Mouse (Mus musculus) small intestine, adult 2 months (tissue): ENCODE data around the gene Nadk. TPM values are rescaled to one million over a fixed set of nuclear protein-coding genes. Genes with fewer than 3 reads are reported as not detected.

ENCODE experiments used
- H3K27ac ChIP-seq: fragments of 200-500 bp; 2 replicates; pipeline ENCODE4 v1.5.1; 2012; ENCODE audit warnings: low read depth, low read length, control low read depth, inconsistent platforms; ENCODE audit not compliant: insufficient read depth
- H3K27me3 ChIP-seq: fragments of 200-500 bp; 2 replicates; pipeline ENCODE4 v1.6.1; 2012; ENCODE audit warnings: mild to moderate bottlenecking, moderate library complexity, low read length, inconsistent platforms; ENCODE audit not compliant: control insufficient read depth, insufficient read depth
- H3K36me3 ChIP-seq: fragments of 200-500 bp; 2 replicates; pipeline ENCODE4 v1.6.1; 2012; ENCODE audit warnings: mild to moderate bottlenecking, low read length, control low read depth, inconsistent platforms; ENCODE audit not compliant: control insufficient read depth, insufficient read depth
- H3K4me1 ChIP-seq: fragments of 200-500 bp; 2 replicates; pipeline ENCODE4 v1.6.1; 2012; ENCODE audit warnings: low read length, inconsistent platforms, mixed read lengths; ENCODE audit not compliant: control insufficient read depth, insufficient read depth, insufficient read length
- H3K4me3 ChIP-seq: fragments of 200-500 bp; 2 replicates; pipeline ENCODE4 v1.5.1; 2012; ENCODE audit warnings: low read depth, mild to moderate bottlenecking, control low read depth, inconsistent platforms, low read length, moderate library complexity
- CTCF ChIP-seq: fragments of 200-500 bp; IDR thresholded peaks from 2 replicates; pipeline ENCODE4 v1.5.1; 2012; ENCODE audit warnings: low read depth, mild to moderate bottlenecking, control low read depth, inconsistent platforms, low read length, moderate library complexity, mixed read lengths; ENCODE audit not compliant: insufficient replicate concordance, insufficient read length; ENCODE audit errors: extremely low read depth
- POLR2A ChIP-seq: fragments of 200-500 bp; IDR thresholded peaks from 2 replicates; pipeline ENCODE4 v1.6.1; 2012; ENCODE audit warnings: low read depth, mild to moderate bottlenecking, control low read depth, inconsistent platforms, low read length, moderate library complexity
- WGBS: fragments of 180-500 bp; shearing (Covaris S2); methylation state at CpG from one replicate; pipeline ENCODE4 v1.1.7; 2018; 5-methylcytosine and 5-hydroxymethylcytosine counted together
- polyA plus RNA-seq: library from polyadenylated mRNA; depleted of rRNA; stranded (reverse); fragments of >200 nt; gene quantifications from 2 replicates; pipeline ENCODE4 v1.2.3, GENCODE M21; 2012; rRNA removed

Nadk gene
- 76.8 and 135 TPM in 2 replicates for polyA plus RNA-seq

- H3K4me3 ChIP-seq = peak within 1 kb of the TSS; percentile 60
- H3K27me3 ChIP-seq = no peaks in the 10 kb centered on the region
- H3K4me1 ChIP-seq = peaks cover 18% of the 10 kb centered on the region; the same call in 1 of the 2 replicates
- peak within 1 kb of the TSS; percentile 78 for H3K27ac ChIP-seq
- TF ChIP-seq CTCF = no peak
- no peak for TF ChIP-seq POLR2A
- 18% methylated on average over 7 of the region's 7 CpGs for WGBS
- peaks cover 34% of the 10 kb centered on the region for H3K36me3 ChIP-seq
Observed at GRCm38 (mm10) chr4:155561661-155562442, at the start of gene Nadk. TSS of gene Nadk (plus strand) at chr4:155562378.

- Histone ChIP-seq H3K4me1 (peaks cover 8% of the 10 kb centered on the region; the same call in 1 of the 2 replicates), H3K36me3 (peaks cover 17% of the 10 kb centered on the region)
- WGBS = 70% methylated on average over 2 of the region's 2 CpGs
Observed at GRCm38 (mm10) chr4:155514810-155515209, 47.4 kb upstream of the Nadk start.

GRCm38 (mm10) chr4:155517948-155518517 is 44.1 kb upstream of the Nadk start:
- Histone ChIP-seq H3K27me3 (no peaks in the 10 kb centered on the region), H3K36me3 (peaks cover 18% of the 10 kb centered on the region), H3K4me3 (no peak overlapping the region), H3K4me1 (peaks cover 5% of the 10 kb centered on the region; the same call in 1 of the 2 replicates), H3K27ac (no peak overlapping the region)
- TF ChIP-seq CTCF (no peak), POLR2A (no peak)
- WGBS = 76% methylated on average over 7 of the region's 7 CpGs

More at GRCm38 (mm10) chr4:155514810-155515209, 47.4 kb upstream of the Nadk start:
- Histone ChIP-seq H3K4me3 (no peak overlapping the region), H3K27me3 (no peaks in the 10 kb centered on the region), H3K27ac (no peak overlapping the region)
- no peak for TF ChIP-seq POLR2A
- TF ChIP-seq CTCF = no peak

GRCm38 (mm10) chr4:155522327-155522726 is 39.9 kb upstream of the Nadk start:
- H3K27ac ChIP-seq = no peak overlapping the region
- TF ChIP-seq POLR2A (no peak), CTCF (no peak)
- 68% methylated on average over 7 of the region's 7 CpGs for WGBS

GRCm38 (mm10) chr4:155525751-155526150 is 36.4 kb upstream of the Nadk start:
- no peaks in the 10 kb centered on the region for H3K4me1 ChIP-seq
- no peak overlapping the region for H3K4me3 ChIP-seq
- H3K36me3 ChIP-seq = peaks cover 48% of the 10 kb centered on the region
- no peak overlapping the region for H3K27ac ChIP-seq
- TF ChIP-seq CTCF (no peak), POLR2A (no peak)
- H3K27me3 ChIP-seq = no peaks in the 10 kb centered on the region
- 70% methylated on average over 5 of the region's 5 CpGs for WGBS

More at GRCm38 (mm10) chr4:155522327-155522726, 39.9 kb upstream of the Nadk start:
- Histone ChIP-seq H3K4me1 (peaks cover 4% of the 10 kb centered on the region; the same call in 1 of the 2 replicates), H3K27me3 (no peaks in the 10 kb centered on the region), H3K4me3 (no peak overlapping the region), H3K36me3 (peaks cover 32% of the 10 kb centered on the region)

GRCm38 (mm10) chr4:155529294-155529693 is 32.9 kb upstream of the Nadk start:
- H3K27ac ChIP-seq = no peak overlapping the region
- H3K27me3 ChIP-seq = no peaks in the 10 kb centered on the region
- 50% methylated on average over 3 of the region's 3 CpGs for WGBS
- TF ChIP-seq CTCF (no peak), POLR2A (no peak)
- H3K36me3 ChIP-seq = peaks cover 65% of the 10 kb centered on the region
- no peak overlapping the region for H3K4me3 ChIP-seq
- no peaks in the 10 kb centered on the region for H3K4me1 ChIP-seq

- TF ChIP-seq POLR2A (no peak), CTCF (no peak)
- H3K36me3 ChIP-seq = peaks cover 71% of the 10 kb centered on the region
- H3K27ac ChIP-seq = no peak overlapping the region
- no peaks in the 10 kb centered on the region for H3K27me3 ChIP-seq
- H3K4me3 ChIP-seq = no peak overlapping the region
- peaks cover 2% of the 10 kb centered on the region; the same call in 1 of the 2 replicates for H3K4me1 ChIP-seq
- whole genome bisulfite sequencing = 87% methylated on average over 7 of the region's 7 CpGs
Observed at GRCm38 (mm10) chr4:155549993-155550392, 12.2 kb upstream of the Nadk start.
